Mouse (Mus musculus): ENCODE data around the gene Th. TPM values are rescaled to one million over a fixed set of nuclear protein-coding genes. Genes with fewer than 3 reads are reported as not detected.

Th gene
- 2.1 and 3.3 TPM in 2 replicates for polyA plus RNA-seq (2015; fragmentation: Nextera tagmentation; extraction: Ambion mirVana)

- WGBS, result 79% methylated on average over 3 of the region's 3 CpGs
- Histone ChIP-seq H3K27ac (ENCODE audit: low read length) (peak within 1 kb of the TSS; percentile 62; the same call in 1 of the 2 replicates), H3K9ac (ENCODE audit: low read depth, low read length) (no peak within 1 kb of the TSS), H3K9me3 (ENCODE audit: control insufficient read depth, low read length) (no peaks in the 10 kb centered on the region), H3K4me1 (ENCODE audit: control insufficient read depth, insufficient read depth, low read length) (peaks cover 6% of the 10 kb centered on the region; the same call in 1 of the 2 replicates), H3K27me3 (replicated peaks; ENCODE audit: control insufficient read depth, insufficient read depth, low read length) (no peaks in the 10 kb centered on the region), H3K36me3 (ENCODE audit: control insufficient read depth, insufficient read depth, low read length) (no peaks in the 10 kb centered on the region), H3K4me2 (ENCODE audit: low read depth, low read length) (no peak within 1 kb of the TSS), H3K4me3 (ENCODE audit: low read length) (no peak within 1 kb of the TSS)
- no peak for ATAC-seq
These were observed at the start of gene Th for GRCm38 (mm10) chr7:142931028-142931427. Gene Th, minus strand, starts transcription at chr7:142931128.

DNA sequence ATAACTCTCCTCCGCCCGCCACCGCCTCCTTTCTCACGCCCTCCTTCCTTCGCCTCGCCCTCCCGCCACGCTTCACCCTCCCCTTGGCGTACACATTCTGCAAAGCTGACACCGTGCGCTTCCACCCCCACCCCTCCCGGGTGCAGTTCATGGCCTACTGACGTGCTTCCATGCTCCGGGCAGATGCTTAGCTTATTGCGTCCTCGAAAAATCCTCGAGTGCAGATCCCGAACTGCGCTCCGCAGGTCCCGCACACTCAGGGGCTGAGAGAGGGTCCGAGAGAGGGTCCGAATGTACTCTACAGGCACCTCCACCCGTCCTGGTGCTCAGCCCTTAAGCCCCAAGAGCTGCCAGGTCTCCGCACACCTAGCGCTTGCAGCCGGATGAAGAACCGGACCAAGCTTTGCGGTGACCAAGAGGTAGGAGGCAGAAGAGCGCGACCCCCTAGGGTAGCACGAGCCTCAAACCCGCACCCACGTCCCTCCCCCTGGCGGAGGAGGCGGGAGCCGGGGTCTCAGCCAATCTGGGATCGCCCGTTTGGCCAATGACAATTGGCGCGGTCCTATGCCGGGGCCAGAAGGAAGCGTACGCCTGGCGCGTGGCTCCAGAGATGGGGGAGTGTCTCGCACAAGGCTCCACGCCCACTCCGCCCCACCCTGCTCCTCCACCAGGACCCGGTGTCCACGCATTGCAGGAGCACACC is 38.0 kb upstream of the Th start, which contains the start of gene Ascl2:
Gene Ascl2 (minus strand): TSS at position 456 of the 703 bp plus-strand sequence.
- Histone ChIP-seq H3K27ac (ENCODE audit: low read length) (0 out of 2 replicates have a peak within 1 kb of the TSS, but pooled peaks have one; percentile 38), H3K4me1 (ENCODE audit: control insufficient read depth, insufficient read depth, low read length) (peaks cover 16% of the 10 kb centered on the region), H3K27me3 (replicated peaks; ENCODE audit: control insufficient read depth, insufficient read depth, low read length) (peaks cover 32% of the 10 kb centered on the region), H3K4me3 (ENCODE audit: low read length) (peak within 1 kb of the TSS; percentile 54), H3K36me3 (ENCODE audit: control insufficient read depth, insufficient read depth, low read length) (no peaks in the 10 kb centered on the region), H3K9me3 (ENCODE audit: control insufficient read depth, low read length) (no peaks in the 10 kb centered on the region), H3K4me2 (ENCODE audit: low read depth, low read length) (peak within 1 kb of the TSS; percentile 94), H3K9ac (ENCODE audit: low read depth, low read length) (peak within 1 kb of the TSS; percentile 60)
- under 1% methylated on average over 51 of the region's 51 CpGs for WGBS
- peak; percentile 51 for ATAC-seq

DNA sequence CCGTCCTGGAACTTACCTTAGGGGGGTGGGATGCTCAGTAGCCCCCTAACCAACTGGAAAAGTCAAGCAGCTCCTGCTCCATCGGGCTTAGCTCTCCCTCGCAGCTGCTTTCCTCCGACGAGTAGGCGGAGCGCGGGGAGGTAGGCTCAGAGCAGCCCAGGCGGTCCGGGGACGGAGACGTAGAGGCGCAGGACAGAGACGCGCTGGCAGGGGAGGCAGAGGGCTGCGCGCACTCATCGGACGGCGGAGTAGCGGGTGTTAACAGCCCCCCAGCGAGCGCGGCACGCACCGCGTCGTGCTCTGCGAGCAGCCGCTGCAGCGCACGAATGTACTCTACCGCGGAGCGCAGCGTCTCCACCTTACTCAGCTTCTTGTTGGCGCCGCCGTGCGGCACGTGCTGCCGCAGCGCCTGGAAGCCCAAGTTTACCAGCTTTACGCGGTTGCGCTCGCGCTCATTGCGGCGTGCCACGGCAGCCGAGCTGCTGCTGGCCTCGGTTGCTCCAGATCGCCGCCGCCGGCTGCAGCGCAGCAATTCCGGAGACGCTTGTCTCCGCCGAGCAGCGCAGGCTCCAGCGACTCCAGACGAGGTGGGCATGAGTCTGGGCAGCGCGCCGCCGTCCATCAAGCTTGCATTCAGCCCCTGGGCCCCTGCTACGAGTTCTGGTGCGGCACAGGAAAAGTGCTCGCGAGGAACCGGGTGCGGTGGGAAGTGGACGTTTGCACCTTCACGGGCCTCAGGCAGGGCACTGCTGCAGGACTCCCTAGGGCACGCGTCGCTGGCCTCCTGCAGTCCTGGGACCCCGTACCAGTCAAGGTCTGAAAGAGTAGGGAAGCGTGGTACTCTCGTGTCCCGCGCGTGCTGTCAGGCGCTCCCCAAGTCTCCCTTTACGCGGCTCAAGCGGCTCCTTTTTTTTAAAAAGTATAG is 37.2 kb upstream of the Th start:
- Histone ChIP-seq H3K36me3 (ENCODE audit: control insufficient read depth, insufficient read depth, low read length) (no peaks in the 10 kb centered on the region), H3K9ac (ENCODE audit: low read depth, low read length) (peak overlapping the region; percentile 60), H3K27ac (ENCODE audit: low read length) (0 out of 2 replicates have a peak overlapping the region, but pooled peaks have one; percentile 38), H3K4me3 (ENCODE audit: low read length) (peak overlapping the region; percentile 54), H3K27me3 (replicated peaks; ENCODE audit: control insufficient read depth, insufficient read depth, low read length) (peaks cover 32% of the 10 kb centered on the region), H3K4me1 (ENCODE audit: control insufficient read depth, insufficient read depth, low read length) (peaks cover 16% of the 10 kb centered on the region), H3K4me2 (ENCODE audit: low read depth, low read length) (peak overlapping the region; percentile 94), H3K9me3 (ENCODE audit: control insufficient read depth, low read length) (no peaks in the 10 kb centered on the region)
- peak; percentile 66 for ATAC-seq
- under 1% methylated on average over 83 of the region's 90 CpGs for WGBS

GRCm38 (mm10) chr7:142967414-142967883 is 36.5 kb upstream of the Th start:
- 0 out of 2 replicates have a peak overlapping the region, but pooled peaks have one; percentile 38 for H3K27ac ChIP-seq (ENCODE audit: low read length)
- H3K4me3 ChIP-seq (ENCODE audit: low read length), result peak overlapping the region; percentile 54
- peak overlapping the region; percentile 60 for H3K9ac ChIP-seq (ENCODE audit: low read depth, low read length)
- H3K27me3 ChIP-seq (replicated peaks; ENCODE audit: control insufficient read depth, insufficient read depth, low read length), result peaks cover 32% of the 10 kb centered on the region
- peak; percentile 78 for ATAC-seq
- H3K36me3 ChIP-seq (ENCODE audit: control insufficient read depth, insufficient read depth, low read length), result no peaks in the 10 kb centered on the region
- H3K4me1 ChIP-seq (ENCODE audit: control insufficient read depth, insufficient read depth, low read length), result peaks cover 16% of the 10 kb centered on the region
- H3K4me2 ChIP-seq (ENCODE audit: low read depth, low read length), result peak overlapping the region; percentile 94
- 0% methylated on average over 36 of the region's 36 CpGs for WGBS
- no peaks in the 10 kb centered on the region for H3K9me3 ChIP-seq (ENCODE audit: control insufficient read depth, low read length)

- H3K36me3 ChIP-seq (ENCODE audit: control insufficient read depth, insufficient read depth, low read length), result no peaks in the 10 kb centered on the region
- no peak overlapping the region for H3K4me3 ChIP-seq (ENCODE audit: low read length)
- H3K4me2 ChIP-seq (ENCODE audit: low read depth, low read length), result no peak overlapping the region
- no peaks in the 10 kb centered on the region; the same call in 1 of the 2 replicates for H3K9me3 ChIP-seq (ENCODE audit: control insufficient read depth, low read length)
- no peak overlapping the region for H3K9ac ChIP-seq (ENCODE audit: low read depth, low read length)
- ATAC-seq, result no peak
- 68% methylated on average over 4 of the region's 4 CpGs for WGBS
- H3K27ac ChIP-seq (ENCODE audit: low read length), result no peak overlapping the region
- 0 out of 2 replicates have a peak, but pooled peaks cover 4% of the 10 kb centered on the region for H3K4me1 ChIP-seq (ENCODE audit: control insufficient read depth, insufficient read depth, low read length)
- H3K27me3 ChIP-seq (replicated peaks; ENCODE audit: control insufficient read depth, insufficient read depth, low read length), result no peaks in the 10 kb centered on the region
These were observed 28.8 kb upstream of the Th start for GRCm38 (mm10) chr7:142959752-142960151.

DNA sequence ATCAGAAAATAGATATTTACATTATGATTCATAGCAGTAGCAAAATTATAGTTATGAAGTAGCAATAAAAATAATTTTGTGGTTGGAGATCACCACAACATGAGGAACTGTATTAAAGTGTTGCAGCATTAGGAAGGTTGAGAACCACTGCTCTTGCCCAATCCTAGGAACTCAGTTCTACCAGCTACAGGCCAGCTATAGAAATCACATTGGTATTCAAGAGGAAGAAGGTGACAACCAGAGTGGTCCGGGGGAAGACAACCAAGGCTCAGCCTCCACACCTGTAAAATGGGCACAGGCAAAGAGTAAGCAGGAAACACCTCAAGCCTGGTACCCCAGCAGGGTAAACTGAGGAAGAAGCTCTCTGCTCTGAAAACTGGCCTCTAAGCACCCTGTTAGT is 27.9 kb upstream of the Th start:
- no peak overlapping the region for H3K27ac ChIP-seq (ENCODE audit: low read length)
- no peaks in the 10 kb centered on the region; the same call in 1 of the 2 replicates for H3K9me3 ChIP-seq (ENCODE audit: control insufficient read depth, low read length)
- WGBS, result 97% methylated on average over 1 of the region's 1 CpGs
- ATAC-seq, result no peak
- no peak overlapping the region for H3K4me3 ChIP-seq (ENCODE audit: low read length)
- H3K36me3 ChIP-seq (ENCODE audit: control insufficient read depth, insufficient read depth, low read length), result no peaks in the 10 kb centered on the region
- 0 out of 2 replicates have a peak, but pooled peaks cover 4% of the 10 kb centered on the region for H3K4me1 ChIP-seq (ENCODE audit: control insufficient read depth, insufficient read depth, low read length)
- H3K4me2 ChIP-seq (ENCODE audit: low read depth, low read length), result no peak overlapping the region
- H3K27me3 ChIP-seq (replicated peaks; ENCODE audit: control insufficient read depth, insufficient read depth, low read length), result no peaks in the 10 kb centered on the region
- H3K9ac ChIP-seq (ENCODE audit: low read depth, low read length), result no peak overlapping the region

DNA sequence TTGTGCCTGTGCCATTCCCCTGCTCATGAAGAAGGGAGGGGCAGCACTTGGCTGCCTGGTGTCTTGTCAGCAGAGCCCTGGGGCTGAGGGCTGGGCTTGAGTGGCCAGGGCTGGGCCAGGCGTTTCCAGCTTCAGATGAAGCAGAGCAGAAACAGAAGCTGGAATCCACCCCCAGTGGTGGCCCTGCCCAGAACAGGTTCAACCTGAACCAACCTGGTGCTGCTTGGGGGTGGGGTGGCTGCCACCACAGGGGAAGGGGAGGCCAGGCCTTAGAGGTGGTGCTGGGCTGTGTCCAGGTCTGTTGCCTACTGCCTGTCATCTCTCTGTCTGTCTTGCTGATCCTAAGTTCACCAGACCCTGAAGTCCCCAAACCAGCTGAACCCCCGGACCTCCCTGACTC is 25.1 kb upstream of the Th start:
- no peak; the same call in 1 of the 2 replicates for ATAC-seq
- Histone ChIP-seq H3K9me3 (ENCODE audit: control insufficient read depth, low read length) (no peaks in the 10 kb centered on the region; the same call in 1 of the 2 replicates), H3K4me2 (ENCODE audit: low read depth, low read length) (no peak overlapping the region), H3K4me1 (ENCODE audit: control insufficient read depth, insufficient read depth, low read length) (no peaks in the 10 kb centered on the region), H3K27me3 (replicated peaks; ENCODE audit: control insufficient read depth, insufficient read depth, low read length) (no peaks in the 10 kb centered on the region), H3K4me3 (ENCODE audit: low read length) (no peak overlapping the region), H3K27ac (ENCODE audit: low read length) (no peak overlapping the region), H3K36me3 (ENCODE audit: control insufficient read depth, insufficient read depth, low read length) (no peaks in the 10 kb centered on the region), H3K9ac (ENCODE audit: low read depth, low read length) (no peak overlapping the region)
- 86% methylated on average over 2 of the region's 2 CpGs for WGBS

DNA sequence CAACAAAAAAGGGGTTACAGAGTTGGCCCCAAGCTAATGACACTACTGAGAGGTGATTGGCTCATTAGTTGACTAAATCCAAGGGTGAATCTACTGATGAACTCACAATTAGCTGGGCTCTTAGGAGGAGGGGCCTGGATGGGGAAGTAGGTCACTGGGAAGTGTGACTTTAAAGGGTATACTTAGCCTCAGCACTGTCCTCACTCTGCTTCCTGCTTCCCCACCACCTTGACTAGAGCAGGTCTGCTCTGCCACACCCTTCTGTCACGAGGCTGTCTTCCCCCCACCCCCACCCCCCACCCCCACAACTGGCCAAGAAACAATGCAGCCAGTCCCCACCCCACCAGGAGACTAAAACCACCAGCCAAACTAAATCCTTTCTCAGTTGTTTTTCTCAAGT is 18.6 kb upstream of the Th start:
- Histone ChIP-seq H3K9ac (ENCODE audit: low read depth, low read length) (no peak overlapping the region), H3K27ac (ENCODE audit: low read length) (no peak overlapping the region), H3K9me3 (ENCODE audit: control insufficient read depth, low read length) (no peaks in the 10 kb centered on the region), H3K4me3 (ENCODE audit: low read length) (no peak overlapping the region), H3K36me3 (ENCODE audit: control insufficient read depth, insufficient read depth, low read length) (no peaks in the 10 kb centered on the region), H3K4me1 (ENCODE audit: control insufficient read depth, insufficient read depth, low read length) (no peaks in the 10 kb centered on the region), H3K27me3 (replicated peaks; ENCODE audit: control insufficient read depth, insufficient read depth, low read length) (no peaks in the 10 kb centered on the region), H3K4me2 (ENCODE audit: low read depth, low read length) (no peak overlapping the region)
- WGBS, result 7% methylated on average over 1 of the region's 1 CpGs
- peak; percentile 56; the same call in 1 of the 2 replicates for ATAC-seq

DNA sequence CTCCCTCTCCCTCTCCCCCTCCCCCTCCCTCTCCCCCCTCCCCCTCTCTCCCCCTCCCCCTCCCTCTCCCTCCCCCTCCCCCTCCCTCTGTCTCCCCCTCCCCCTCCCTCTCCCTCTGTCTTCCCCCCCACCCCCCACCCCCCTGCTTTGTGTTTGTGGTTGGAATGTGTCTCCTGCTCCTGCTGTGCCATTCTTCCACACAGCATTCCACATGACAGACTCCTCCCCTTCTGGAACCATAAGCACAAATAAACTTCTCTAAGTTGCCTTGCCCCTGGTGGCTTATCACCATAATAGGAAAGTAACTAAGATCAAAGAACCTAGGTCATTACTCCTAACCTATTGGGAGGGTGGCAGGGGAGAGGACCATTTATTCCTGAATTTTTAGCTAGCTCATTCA is 6.7 kb upstream of the Th start:
- no peak overlapping the region for H3K9ac ChIP-seq (ENCODE audit: low read depth, low read length)
- no peak overlapping the region for H3K27ac ChIP-seq (ENCODE audit: low read length)
- H3K4me1 ChIP-seq (ENCODE audit: control insufficient read depth, insufficient read depth, low read length), result no peaks in the 10 kb centered on the region; the same call in 1 of the 2 replicates
- no peak overlapping the region for H3K4me2 ChIP-seq (ENCODE audit: low read depth, low read length)
- no peaks in the 10 kb centered on the region for H3K36me3 ChIP-seq (ENCODE audit: control insufficient read depth, insufficient read depth, low read length)
- H3K4me3 ChIP-seq (ENCODE audit: low read length), result no peak overlapping the region
- H3K9me3 ChIP-seq (ENCODE audit: control insufficient read depth, low read length), result no peaks in the 10 kb centered on the region
- no peak for ATAC-seq
- H3K27me3 ChIP-seq (replicated peaks; ENCODE audit: control insufficient read depth, insufficient read depth, low read length), result no peaks in the 10 kb centered on the region
